Mouse (Mus musculus): ENCODE results near the gene Gramd4. TPM values are rescaled to one million over a fixed set of nuclear protein-coding genes. Genes with fewer than 3 reads are reported as not detected.

The Gramd4 gene
- polyA plus RNA-seq, 1 experiment from 2014 or later = 9.7 TPM

DNA sequence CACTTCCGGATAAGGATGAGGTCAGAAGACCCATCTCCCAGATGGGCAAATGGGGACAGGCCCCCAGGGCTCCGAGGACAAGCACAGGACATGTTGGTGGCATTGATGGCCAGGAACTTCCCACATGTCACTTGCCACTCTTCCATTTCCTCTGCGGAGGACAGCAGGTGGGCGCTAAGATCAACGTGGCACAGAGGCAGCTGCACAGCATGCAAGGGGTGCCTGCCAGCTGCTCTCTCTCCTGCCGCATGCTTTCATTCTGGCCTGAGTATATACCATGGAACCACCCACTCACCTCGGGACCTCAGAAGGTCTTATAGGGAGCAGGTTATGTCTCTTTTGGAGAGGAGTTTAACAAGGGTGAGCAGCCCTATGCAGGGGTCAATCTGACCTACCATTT lies 87.1 kb downstream of the Gramd4 start:
- WGBS = 77% methylated on average over 7 of the region's 7 CpGs
- Histone ChIP-seq H3K27me3 (ENCODE audit: control insufficient read depth, insufficient read depth, low read length) (no peaks in the 10 kb centered on the region), H3K9ac (ENCODE audit: low read depth, low read length) (no peak overlapping the region), H3K4me3 (ENCODE audit: low read length) (no peak overlapping the region), H3K4me1 (ENCODE audit: control insufficient read depth, insufficient read depth, low read length) (no peaks in the 10 kb centered on the region), H3K27ac (ENCODE audit: low read depth, low read length) (no peak overlapping the region), H3K4me2 (replicated peaks; ENCODE audit: low read depth, low read length) (no peak overlapping the region), H3K36me3 (ENCODE audit: control insufficient read depth, insufficient read depth, low read length) (peaks cover 16% of the 10 kb centered on the region; the same call in 1 of the 2 replicates), H3K9me3 (ENCODE audit: control insufficient read depth, low read length) (no peaks in the 10 kb centered on the region)
- no peak for ATAC-seq (ENCODE audit: low FRiP score, low TSS enrichment)

DNA sequence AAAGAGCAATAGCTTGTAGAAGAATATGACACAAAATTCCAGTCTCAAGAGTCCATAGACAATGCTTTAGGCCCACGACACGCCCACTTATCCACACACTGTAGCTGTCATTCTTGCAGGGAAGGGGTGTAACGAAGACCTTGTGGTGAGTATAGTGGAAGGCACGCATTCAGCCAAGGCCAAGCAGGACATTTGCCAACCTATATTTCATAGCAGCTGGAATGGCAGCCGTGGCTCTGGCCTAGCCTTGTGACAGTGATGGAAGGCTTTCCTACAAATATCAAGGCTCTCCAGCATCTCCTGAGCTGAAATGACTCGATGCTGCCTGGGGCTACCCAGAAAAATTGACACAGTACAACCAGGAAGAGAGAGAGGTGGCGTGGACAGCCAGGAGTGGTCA lies 87.6 kb downstream of the Gramd4 start:
- H3K27ac ChIP-seq (ENCODE audit: low read depth, low read length) = no peak overlapping the region
- WGBS = 87% methylated on average over 7 of the region's 7 CpGs
- H3K4me3 ChIP-seq (ENCODE audit: low read length) = no peak overlapping the region
- no peak overlapping the region for H3K9ac ChIP-seq (ENCODE audit: low read depth, low read length)
- H3K36me3 ChIP-seq (ENCODE audit: control insufficient read depth, insufficient read depth, low read length) = peaks cover 16% of the 10 kb centered on the region; the same call in 1 of the 2 replicates
- H3K4me1 ChIP-seq (ENCODE audit: control insufficient read depth, insufficient read depth, low read length) = no peaks in the 10 kb centered on the region
- no peak for ATAC-seq (ENCODE audit: low FRiP score, low TSS enrichment)
- no peaks in the 10 kb centered on the region for H3K27me3 ChIP-seq (ENCODE audit: control insufficient read depth, insufficient read depth, low read length)
- H3K4me2 ChIP-seq (replicated peaks; ENCODE audit: low read depth, low read length) = no peak overlapping the region
- H3K9me3 ChIP-seq (ENCODE audit: control insufficient read depth, low read length) = no peaks in the 10 kb centered on the region

DNA sequence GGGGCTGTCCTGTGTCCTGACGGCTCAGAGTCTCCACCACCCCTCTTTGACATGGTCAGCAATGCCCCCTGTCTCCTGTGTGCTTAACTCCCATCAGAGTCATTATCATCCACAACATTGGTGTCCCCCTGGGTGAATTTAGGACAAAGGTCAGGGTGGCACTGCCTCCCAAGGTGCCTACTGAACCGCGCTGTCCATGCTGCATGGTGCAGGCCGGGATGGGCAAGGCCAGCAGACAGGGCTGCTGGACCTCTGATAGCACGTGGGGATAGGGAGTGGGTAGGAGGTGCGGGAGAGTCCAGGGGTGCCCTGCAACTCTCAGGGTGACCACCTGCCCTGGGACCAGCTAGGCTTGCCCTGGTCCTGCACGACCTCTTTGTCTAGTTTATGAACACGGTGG lies 89.4 kb downstream of the Gramd4 start:
- H3K4me2 ChIP-seq (replicated peaks; ENCODE audit: low read depth, low read length) = no peak overlapping the region
- H3K9ac ChIP-seq (ENCODE audit: low read depth, low read length) = no peak overlapping the region
- ATAC-seq (ENCODE audit: low FRiP score, low TSS enrichment) = 0 out of 2 replicates have a peak, but pooled peaks have one; percentile 18
- no peaks in the 10 kb centered on the region for H3K27me3 ChIP-seq (ENCODE audit: control insufficient read depth, insufficient read depth, low read length)
- H3K36me3 ChIP-seq (ENCODE audit: control insufficient read depth, insufficient read depth, low read length) = peaks cover 18% of the 10 kb centered on the region; the same call in 1 of the 2 replicates
- no peaks in the 10 kb centered on the region for H3K4me1 ChIP-seq (ENCODE audit: control insufficient read depth, insufficient read depth, low read length)
- WGBS = 83% methylated on average over 8 of the region's 8 CpGs
- H3K27ac ChIP-seq (ENCODE audit: low read depth, low read length) = no peak overlapping the region
- no peaks in the 10 kb centered on the region for H3K9me3 ChIP-seq (ENCODE audit: control insufficient read depth, low read length)
- H3K4me3 ChIP-seq (ENCODE audit: low read length) = no peak overlapping the region

DNA sequence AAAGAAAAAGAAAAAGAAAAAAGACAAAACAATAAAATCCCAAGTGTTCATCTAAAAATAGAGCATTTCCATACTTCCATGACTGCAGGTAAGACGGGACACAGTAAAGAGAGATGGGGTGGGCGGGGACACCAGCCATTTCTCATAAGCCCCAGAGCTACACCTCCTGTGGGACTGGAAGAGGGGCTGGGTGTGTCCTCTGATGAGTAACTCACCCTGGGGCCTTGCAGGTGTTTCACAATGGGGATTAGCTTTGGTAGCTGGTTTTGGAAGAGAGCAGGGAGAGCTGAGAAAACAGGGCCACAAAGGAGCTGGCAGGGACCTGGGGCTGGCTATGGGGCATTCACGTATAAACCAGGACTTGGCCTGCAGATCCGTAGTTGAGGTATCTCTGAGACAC lies 93.1 kb downstream of the Gramd4 start:
- Histone ChIP-seq H3K27ac (ENCODE audit: low read depth, low read length) (no peak overlapping the region), H3K4me2 (replicated peaks; ENCODE audit: low read depth, low read length) (no peak overlapping the region), H3K9me3 (ENCODE audit: control insufficient read depth, low read length) (no peaks in the 10 kb centered on the region), H3K4me3 (ENCODE audit: low read length) (no peak overlapping the region), H3K9ac (ENCODE audit: low read depth, low read length) (no peak overlapping the region), H3K4me1 (ENCODE audit: control insufficient read depth, insufficient read depth, low read length) (no peaks in the 10 kb centered on the region), H3K36me3 (ENCODE audit: control insufficient read depth, insufficient read depth, low read length) (peaks cover 7% of the 10 kb centered on the region; the same call in 1 of the 2 replicates), H3K27me3 (ENCODE audit: control insufficient read depth, insufficient read depth, low read length) (no peaks in the 10 kb centered on the region)
- 85% methylated on average over 4 of the region's 4 CpGs for WGBS
- ATAC-seq (ENCODE audit: low FRiP score, low TSS enrichment) = no peak

DNA sequence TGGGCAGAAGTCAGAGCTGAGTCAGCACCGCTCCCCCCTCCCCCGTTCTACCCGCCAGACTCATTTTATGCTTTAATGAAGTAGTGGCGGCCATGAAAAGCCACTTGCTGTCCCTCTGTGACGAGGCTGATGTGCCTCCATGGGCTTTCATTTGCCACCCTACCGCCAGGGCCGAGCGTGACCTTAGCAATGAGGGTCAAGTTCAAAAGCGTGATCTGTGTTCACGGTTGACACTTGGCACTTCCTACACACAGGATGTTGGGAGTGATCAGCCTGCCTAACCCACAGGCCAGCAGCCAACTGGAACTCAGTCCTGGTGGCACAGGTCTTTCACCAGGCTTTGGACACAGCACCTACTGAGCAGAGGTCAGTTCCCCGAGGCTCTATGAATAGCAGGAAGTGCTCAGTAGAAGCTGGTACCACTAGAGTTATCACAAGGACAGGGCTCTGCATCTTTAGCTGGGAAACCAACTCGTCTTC lies 96.0 kb downstream of the Gramd4 start:
- H3K4me1 ChIP-seq (ENCODE audit: control insufficient read depth, insufficient read depth, low read length) = no peaks in the 10 kb centered on the region
- H3K4me3 ChIP-seq (ENCODE audit: low read length) = no peak overlapping the region
- 85% methylated on average over 12 of the region's 12 CpGs for WGBS
- no peak overlapping the region for H3K4me2 ChIP-seq (replicated peaks; ENCODE audit: low read depth, low read length)
- peaks cover 14% of the 10 kb centered on the region; the same call in 1 of the 2 replicates for H3K36me3 ChIP-seq (ENCODE audit: control insufficient read depth, insufficient read depth, low read length)
- no peak for ATAC-seq (ENCODE audit: low FRiP score, low TSS enrichment)
- no peak overlapping the region for H3K27ac ChIP-seq (ENCODE audit: low read depth, low read length)
- H3K27me3 ChIP-seq (ENCODE audit: control insufficient read depth, insufficient read depth, low read length) = no peaks in the 10 kb centered on the region
- no peaks in the 10 kb centered on the region for H3K9me3 ChIP-seq (ENCODE audit: control insufficient read depth, low read length)
- no peak overlapping the region for H3K9ac ChIP-seq (ENCODE audit: low read depth, low read length)

DNA sequence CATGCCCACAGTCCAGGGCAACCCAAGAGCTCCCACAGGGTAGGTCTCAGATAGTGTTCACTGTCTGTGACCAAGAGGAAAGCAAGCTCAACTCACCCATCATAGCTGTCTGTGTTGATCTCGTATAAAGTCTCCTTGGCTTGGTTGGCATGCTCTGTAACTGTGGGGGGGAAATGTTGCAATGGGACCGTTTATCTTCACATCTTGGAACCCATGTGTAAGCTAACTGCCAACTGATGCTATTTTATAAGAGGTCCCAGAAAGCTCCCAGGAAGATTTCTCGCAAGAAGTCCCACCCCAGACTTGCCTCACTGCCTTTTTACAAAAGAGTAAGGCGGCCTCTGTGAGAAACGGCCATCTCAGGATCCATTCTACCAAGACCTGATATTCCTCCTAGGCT lies 99.0 kb downstream of the Gramd4 start:
- Histone ChIP-seq H3K27ac (ENCODE audit: low read depth, low read length) (no peak overlapping the region), H3K9ac (ENCODE audit: low read depth, low read length) (no peak overlapping the region), H3K36me3 (ENCODE audit: control insufficient read depth, insufficient read depth, low read length) (peaks cover 7% of the 10 kb centered on the region; the same call in 1 of the 2 replicates), H3K4me2 (replicated peaks; ENCODE audit: low read depth, low read length) (no peak overlapping the region), H3K9me3 (ENCODE audit: control insufficient read depth, low read length) (no peaks in the 10 kb centered on the region), H3K27me3 (ENCODE audit: control insufficient read depth, insufficient read depth, low read length) (no peaks in the 10 kb centered on the region), H3K4me1 (ENCODE audit: control insufficient read depth, insufficient read depth, low read length) (no peaks in the 10 kb centered on the region), H3K4me3 (ENCODE audit: low read length) (no peak overlapping the region)
- ATAC-seq (ENCODE audit: low FRiP score, low TSS enrichment) = no peak
- WGBS = 84% methylated on average over 5 of the region's 5 CpGs

DNA sequence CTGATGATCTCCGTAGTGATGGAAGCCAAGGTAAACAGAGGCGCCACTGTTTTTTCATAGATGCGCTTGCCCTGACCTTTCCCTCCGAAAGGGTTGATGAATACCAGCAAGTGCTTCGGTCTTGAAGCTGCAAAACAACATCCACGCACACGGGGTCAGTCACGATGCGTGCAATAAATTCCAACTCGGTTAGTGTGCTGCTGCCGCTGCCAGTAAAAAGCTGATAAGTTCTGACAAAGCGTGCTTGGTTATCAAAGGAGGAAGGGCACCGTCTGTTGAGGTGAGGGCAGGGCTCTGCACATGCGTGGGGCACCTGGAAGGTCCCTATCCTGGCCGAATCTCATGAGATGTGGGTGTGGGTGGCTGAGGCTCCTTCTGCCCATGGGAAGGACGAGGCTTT lies 101.6 kb downstream of the Gramd4 start:
- Histone ChIP-seq H3K27me3 (ENCODE audit: control insufficient read depth, insufficient read depth, low read length) (no peaks in the 10 kb centered on the region), H3K4me3 (ENCODE audit: low read length) (no peak overlapping the region), H3K36me3 (ENCODE audit: control insufficient read depth, insufficient read depth, low read length) (peaks cover 7% of the 10 kb centered on the region; the same call in 1 of the 2 replicates), H3K4me2 (replicated peaks; ENCODE audit: low read depth, low read length) (no peak overlapping the region), H3K9ac (ENCODE audit: low read depth, low read length) (no peak overlapping the region), H3K9me3 (ENCODE audit: control insufficient read depth, low read length) (no peaks in the 10 kb centered on the region), H3K4me1 (ENCODE audit: control insufficient read depth, insufficient read depth, low read length) (no peaks in the 10 kb centered on the region), H3K27ac (ENCODE audit: low read depth, low read length) (no peak overlapping the region)
- no peak for ATAC-seq (ENCODE audit: low FRiP score, low TSS enrichment)
- 63% methylated on average over 16 of the region's 16 CpGs for WGBS

DNA sequence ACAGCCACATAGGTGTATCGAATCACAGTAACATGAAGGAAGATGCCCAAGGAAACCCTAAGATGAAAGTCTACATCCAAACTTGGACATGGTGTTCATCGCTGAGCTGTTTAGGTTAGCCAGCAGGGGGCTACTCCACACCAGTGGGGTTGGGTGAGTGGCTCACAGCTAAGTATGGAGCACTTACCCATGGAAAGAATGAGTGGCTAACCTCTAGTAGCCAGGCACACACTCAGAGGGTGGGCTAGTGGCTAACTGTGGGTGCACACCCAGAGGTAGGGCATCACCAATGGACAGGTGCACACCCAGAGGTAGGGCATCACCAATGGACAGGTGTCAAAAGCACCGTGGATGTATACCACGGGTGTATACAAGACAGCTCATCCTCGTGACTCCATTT lies 102.2 kb downstream of the Gramd4 start:
- Histone ChIP-seq H3K4me1 (ENCODE audit: control insufficient read depth, insufficient read depth, low read length) (no peaks in the 10 kb centered on the region), H3K4me3 (ENCODE audit: low read length) (no peak overlapping the region), H3K9ac (ENCODE audit: low read depth, low read length) (no peak overlapping the region), H3K4me2 (replicated peaks; ENCODE audit: low read depth, low read length) (no peak overlapping the region), H3K36me3 (ENCODE audit: control insufficient read depth, insufficient read depth, low read length) (peaks cover 7% of the 10 kb centered on the region; the same call in 1 of the 2 replicates), H3K27me3 (ENCODE audit: control insufficient read depth, insufficient read depth, low read length) (no peaks in the 10 kb centered on the region), H3K27ac (ENCODE audit: low read depth, low read length) (no peak overlapping the region), H3K9me3 (ENCODE audit: control insufficient read depth, low read length) (no peaks in the 10 kb centered on the region)
- no peak for ATAC-seq (ENCODE audit: low FRiP score, low TSS enrichment)
- WGBS = 88% methylated on average over 5 of the region's 5 CpGs

DNA sequence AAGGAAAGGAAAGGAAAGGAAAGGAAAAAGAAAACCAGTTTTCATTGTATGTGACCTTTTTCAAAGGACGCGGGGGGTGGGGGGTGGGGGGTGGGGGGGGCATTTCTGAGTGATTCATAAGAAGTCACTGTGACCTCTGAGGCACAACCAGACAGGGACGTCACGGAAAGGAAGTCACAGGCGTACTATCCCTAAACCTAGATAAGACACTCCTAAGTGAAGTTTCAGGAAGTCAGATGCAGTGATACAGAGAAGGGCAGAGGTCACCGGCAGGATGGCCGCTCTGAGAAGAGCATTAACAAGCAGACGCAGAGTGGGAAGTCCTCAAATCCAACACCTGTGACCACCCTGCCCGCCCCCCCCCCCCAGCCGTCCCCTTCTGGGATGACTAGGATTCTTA lies 103.4 kb downstream of the Gramd4 start:
- WGBS = 66% methylated on average over 10 of the region's 10 CpGs
- Histone ChIP-seq H3K36me3 (ENCODE audit: control insufficient read depth, insufficient read depth, low read length) (peaks cover 5% of the 10 kb centered on the region; the same call in 1 of the 2 replicates), H3K27ac (ENCODE audit: low read depth, low read length) (no peak overlapping the region), H3K9ac (ENCODE audit: low read depth, low read length) (no peak overlapping the region), H3K9me3 (ENCODE audit: control insufficient read depth, low read length) (no peaks in the 10 kb centered on the region), H3K4me3 (ENCODE audit: low read length) (no peak overlapping the region), H3K4me1 (ENCODE audit: control insufficient read depth, insufficient read depth, low read length) (no peaks in the 10 kb centered on the region), H3K4me2 (replicated peaks; ENCODE audit: low read depth, low read length) (no peak overlapping the region), H3K27me3 (ENCODE audit: control insufficient read depth, insufficient read depth, low read length) (no peaks in the 10 kb centered on the region)
- no peak for ATAC-seq (ENCODE audit: low FRiP score, low TSS enrichment)

All from kidney, embryonic 14.5 days (tissue).